Mouse (Mus musculus): ENCODE results near the gene Aldh3b2.

- TF ChIP-seq CTCF (IDR thresholded peaks at IDR 0.05; ENCODE audit: low read depth, low read length) (no peak), POLR2A (IDR thresholded peaks at IDR 0.05; ENCODE audit: extremely low read depth, insufficient read depth, low read length) (no peak)
Observed at GRCm38 (mm10) chr19:4027576-4027975, 55.4 kb downstream of the Aldh3b2 start.
